Mouse (Mus musculus) heart, postnatal 0 days (tissue): ENCODE data around the gene Srebf2.

Source experiments
- CTCF ChIP-seq: IDR thresholded peaks from 2 replicates; pipeline ENCODE4 v1.5.1; 2016; ENCODE audit warnings: antibody characterized with exemption, control low read depth, low read depth
- EP300 ChIP-seq: IDR thresholded peaks from 2 replicates; pipeline ENCODE4 v1.6.1; 2016; ENCODE audit warnings: antibody characterized with exemption, low read depth

DNA sequence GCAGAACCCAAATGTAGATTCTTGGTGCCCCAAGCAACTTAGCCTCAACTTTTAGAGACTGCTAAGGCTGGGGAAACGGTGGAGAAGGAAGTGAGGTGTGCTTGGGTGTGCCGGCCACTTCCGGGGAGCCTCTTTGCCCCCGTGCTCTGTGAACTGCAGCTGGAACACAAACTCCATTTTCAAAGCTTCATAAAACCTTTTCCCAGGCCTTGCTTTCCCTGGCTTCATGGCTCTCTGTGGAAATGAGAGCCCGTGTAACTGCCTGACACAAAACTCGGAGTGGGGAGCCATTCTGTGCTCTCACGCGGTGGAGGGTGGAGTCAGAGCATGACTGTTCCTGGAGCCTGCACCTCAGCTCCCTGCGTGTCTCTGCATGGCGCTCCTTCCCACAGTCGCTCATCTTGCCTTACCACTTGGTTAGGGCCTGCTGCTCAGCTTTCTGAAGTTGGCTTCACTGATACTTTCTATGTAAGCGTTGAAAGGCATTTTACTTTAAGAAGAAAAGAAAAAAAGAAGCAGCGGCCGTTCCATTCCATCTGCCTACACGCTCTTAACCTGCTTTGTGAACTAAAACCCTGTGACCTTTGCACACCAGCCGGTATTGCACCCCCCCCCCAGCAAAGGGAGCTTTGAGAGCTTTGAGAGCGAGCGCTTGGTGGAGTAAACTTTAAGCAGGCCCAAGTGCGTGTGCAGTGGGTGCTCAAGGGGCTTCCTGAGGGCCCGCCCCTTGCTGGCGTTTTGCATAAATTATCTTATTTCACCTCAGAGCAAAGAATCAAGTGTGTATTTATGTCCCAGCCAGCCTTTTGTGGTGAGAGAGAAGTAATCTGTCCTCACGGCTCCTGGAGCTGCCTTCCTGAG lies 19.5 kb downstream of the Srebf2 start:
- TF ChIP-seq CTCF (no peak), EP300 (no peak)
